Comparison of ENCODE assay signal across 12 mouse cellular contexts in genomic region chr17:83178483-83179150, GRCm38 (mm10). TPM values are rescaled to one million over a fixed set of nuclear protein-coding genes. Genes with fewer than 3 reads are reported as not detected.
DNase-seq lines count a peak whose midpoint lies in the region; ATAC-seq and TF ChIP-seq lines count a peak whose summit lies in the region.
"Had no signal": no experiment of that assay in that cellular context is flagged by ENCODE, and none has a peak within 500 bp of the region (broad histone marks: within the 10 kb centered on the region; RNA-seq: fewer than 3 reads in every experiment).

No protein-coding gene starts in this region.

- no peak for TF ChIP-seq POLR2A in liver, adult 2 months (IDR thresholded peaks at IDR 0.05; ENCODE audit: extremely low read depth, insufficient read depth, low read length)
- no peak for TF ChIP-seq POLR2A in heart, adult 2 months (IDR thresholded peaks at IDR 0.05; ENCODE audit: insufficient read depth, low read depth, low read length)

- no peak overlapping the region for H3K4me2 ChIP-seq in liver, embryonic 11.5 days
- peak overlapping the region; percentile 16; the same call in 1 of the 2 replicates for H3K4me2 ChIP-seq in kidney, embryonic 16.5 days (replicated peaks; ENCODE audit: low read depth, low read length)
- H3K4me2 ChIP-seq in liver, embryonic 16.5 days (ENCODE audit: low read depth, low read length): no peak overlapping the region

- H3K4me1 ChIP-seq in liver, adult 2 months (ENCODE audit: control insufficient read depth, insufficient read depth, low read length): peaks cover 31% of the 10 kb centered on the region
- peaks cover 6% of the 10 kb centered on the region; the same call in 1 of the 2 replicates for H3K4me1 ChIP-seq in liver, embryonic 11.5 days (replicated peaks; ENCODE audit: control insufficient read depth, insufficient read depth, low read length)
- H3K4me1 ChIP-seq in kidney, embryonic 16.5 days (ENCODE audit: insufficient read depth, low read length): peaks cover 80% of the 10 kb centered on the region
- peaks cover 3% of the 10 kb centered on the region; the same call in 1 of the 2 replicates for H3K4me1 ChIP-seq in liver, embryonic 16.5 days (ENCODE audit: control insufficient read depth, low read depth, low read length)
- no peaks in the 10 kb centered on the region for H3K4me1 ChIP-seq in heart, adult 2 months (ENCODE audit: control insufficient read depth, insufficient read depth, low read length)
- H3K4me1 ChIP-seq: megakaryocyte, embryonic 14.5 days had no signal

- 25% methylated on average over 9 of the region's 9 CpGs for WGBS in liver, adult 2 months
- WGBS in liver, embryonic 11.5 days: 59% methylated on average over 9 of the region's 9 CpGs
- WGBS in kidney, embryonic 16.5 days: 24% methylated on average over 9 of the region's 9 CpGs
- 42% methylated on average over 9 of the region's 9 CpGs for WGBS in liver, embryonic 16.5 days (ENCODE audit: insufficient replicate concordance)
- WGBS in heart, adult 2 months: 86% methylated on average over 9 of the region's 9 CpGs

- peak overlapping the region; percentile 55 for H3K27ac ChIP-seq in liver, adult 2 months (replicated peaks; ENCODE audit: insufficient read depth, low read depth, low read length)
- H3K27ac ChIP-seq in liver, embryonic 11.5 days (ENCODE audit: low read depth, low read length): no peak overlapping the region
- H3K27ac ChIP-seq in kidney, embryonic 16.5 days (ENCODE audit: low read length): peak overlapping the region; percentile 58
- H3K27ac ChIP-seq in liver, embryonic 16.5 days (ENCODE audit: low read length): no peak overlapping the region
- no peak overlapping the region for H3K27ac ChIP-seq in heart, adult 2 months

- TF ChIP-seq CTCF in liver, adult 2 months (IDR thresholded peaks at IDR 0.05; ENCODE audit: low read depth, low read length): no peak
- TF ChIP-seq CTCF in heart, adult 2 months (IDR thresholded peaks at IDR 0.05): no peak

- no peak overlapping the region for H3K4me3 ChIP-seq in liver, adult 2 months (ENCODE audit: insufficient read depth, low read depth, low read length)
- no peak overlapping the region for H3K4me3 ChIP-seq in liver, embryonic 11.5 days (ENCODE audit: low read depth, low read length)
- H3K4me3 ChIP-seq in kidney, embryonic 16.5 days (ENCODE audit: low read length): no peak overlapping the region
- H3K4me3 ChIP-seq in liver, embryonic 16.5 days (ENCODE audit: low read depth, low read length): no peak overlapping the region
- H3K4me3 ChIP-seq in heart, adult 2 months: no peak overlapping the region
- H3K4me3 ChIP-seq: megakaryocyte, embryonic 14.5 days had no signal

- no peak for TF ChIP-seq EP300 in heart, adult 2 months (IDR thresholded peaks at IDR 0.05; ENCODE audit: insufficient read depth, low read depth, low read length)

- ATAC-seq in liver, embryonic 11.5 days (replicated peaks; ENCODE audit: low FRiP score): no peak
- ATAC-seq in kidney, embryonic 16.5 days (ENCODE audit: low FRiP score, low TSS enrichment): peak; percentile 73
- peak; percentile 68; the same call in 1 of the 2 replicates for ATAC-seq in liver, embryonic 16.5 days (ENCODE audit: low read depth)
- ATAC-seq in inflammation-experienced regulatory T-cells, adult 6 months: no peak

- no peaks in the 10 kb centered on the region for H3K79me2 ChIP-seq in liver, adult 2 months (ENCODE audit: control insufficient read depth, insufficient read depth, low read length)
- H3K79me2 ChIP-seq in heart, adult 2 months (replicated peaks; ENCODE audit: control insufficient read depth, insufficient read depth, low read length): no peaks in the 10 kb centered on the region

- H3K36me3 ChIP-seq in liver, adult 2 months (ENCODE audit: control insufficient read depth, insufficient read depth, low read length): no peaks in the 10 kb centered on the region
- no peaks in the 10 kb centered on the region for H3K36me3 ChIP-seq in liver, embryonic 11.5 days (ENCODE audit: control insufficient read depth, insufficient read depth, low read length)
- no peaks in the 10 kb centered on the region for H3K36me3 ChIP-seq in kidney, embryonic 16.5 days (ENCODE audit: insufficient read depth, low read length)
- H3K36me3 ChIP-seq in liver, embryonic 16.5 days (ENCODE audit: control insufficient read depth, insufficient read depth): no peaks in the 10 kb centered on the region
- no peaks in the 10 kb centered on the region for H3K36me3 ChIP-seq in heart, adult 2 months (ENCODE audit: control insufficient read depth, insufficient read depth, low read length)

- DNase-seq in liver, adult 2 months (ENCODE audit: extremely low read depth, low read depth, low spot score): peak; percentile 92
- DNase-seq in liver, embryonic 11.5 days (ENCODE audit: low spot score): no peak
- peak; percentile 76 for DNase-seq in embryo, embryonic 10.5 days (ENCODE audit: low spot score)
- DNase-seq in cerebellum, postnatal 36 days: no peak
- no peak for DNase-seq in heart, adult 2 months
- DNase-seq: heart, postnatal 4 days; retina, postnatal 1 day; thymus, postnatal 36 days had no signal

- no peaks in the 10 kb centered on the region for H3K27me3 ChIP-seq in liver, adult 2 months (ENCODE audit: control insufficient read depth, insufficient read depth, low read length)
- H3K27me3 ChIP-seq in liver, embryonic 11.5 days (replicated peaks; ENCODE audit: control insufficient read depth, insufficient read depth, low read length): no peaks in the 10 kb centered on the region
- H3K27me3 ChIP-seq in kidney, embryonic 16.5 days (ENCODE audit: insufficient read depth, low read length): no peaks in the 10 kb centered on the region
- no peaks in the 10 kb centered on the region for H3K27me3 ChIP-seq in liver, embryonic 16.5 days (ENCODE audit: control insufficient read depth, insufficient read depth, low read depth, low read length)
- no peaks in the 10 kb centered on the region for H3K27me3 ChIP-seq in heart, adult 2 months (ENCODE audit: control insufficient read depth, insufficient read depth, low read length)

- H3K9me3 ChIP-seq in liver, embryonic 11.5 days (ENCODE audit: control insufficient read depth, low read length): no peaks in the 10 kb centered on the region
- no peaks in the 10 kb centered on the region for H3K9me3 ChIP-seq in kidney, embryonic 16.5 days (ENCODE audit: low read length)
- no peaks in the 10 kb centered on the region for H3K9me3 ChIP-seq in liver, embryonic 16.5 days (replicated peaks; ENCODE audit: control insufficient read depth, low read length)

- H3K9ac ChIP-seq in liver, adult 2 months (ENCODE audit: low read depth, low read length): no peak overlapping the region
- no peak overlapping the region for H3K9ac ChIP-seq in liver, embryonic 11.5 days (ENCODE audit: low read depth, low read length)
- 0 out of 2 replicates have a peak overlapping the region, but pooled peaks have one; percentile 15 for H3K9ac ChIP-seq in kidney, embryonic 16.5 days (replicated peaks; ENCODE audit: low read length)
- no peak overlapping the region for H3K9ac ChIP-seq in liver, embryonic 16.5 days (ENCODE audit: low read depth, low read length)
- no peak overlapping the region for H3K9ac ChIP-seq in heart, adult 2 months (ENCODE audit: low read depth, low read length)

- intact Hi-C loops in heart, adult 2 months (cut with DNase I): no loop called here

RNA-seq across cellular contexts. Expression of gene Pkdcc, which starts 36.5 kb away (rescaled TPM):
- total RNA-seq in liver, adult 2 months (2014; rRNA removed): 16.1 and 25.6 TPM in 2 replicates
- 37.2 and 60.8 TPM in 2 replicates for polyA plus RNA-seq in liver, adult 2 months (2012; rRNA removed)
- polyA plus RNA-seq in liver, embryonic 11.5 days (2014; fragmentation: Nextera tagmentation; extraction: Ambion mirVana): 14.3 and 19.4 TPM in 2 replicates
- 29.9 and 31.6 TPM in 2 replicates for polyA plus RNA-seq in kidney, embryonic 16.5 days (2015; fragmentation: Nextera tagmentation; extraction: Ambion mirVana)
- 1.7 and 2.5 TPM in 2 replicates for polyA plus RNA-seq in liver, embryonic 16.5 days (2015; fragmentation: Nextera tagmentation; extraction: Ambion mirVana)
- polyA plus RNA-seq in inflammation-experienced regulatory T-cells, adult 6 months (2017; shearing (Covaris generic)): under 1 TPM in 2 of 3 experiments, not detected in 1; 0.67 to 0.78 TPM
- total RNA-seq in heart, adult 2 months (2021): 10 to 100 TPM; 45.5 to 45.7 TPM
- 63.0 and 81.8 TPM in 2 replicates for polyA plus RNA-seq in heart, adult 2 months (2012; rRNA removed)

Comparison
In these comparisons a context has a peak if more than half of its experiments do, and no peak if none do; other contexts are left out.
1. DNase-seq: peak in liver, adult 2 months (single experiment) and embryo, embryonic 10.5 days (single experiment); none in liver, embryonic 11.5 days (single experiment), cerebellum, postnatal 36 days (0 of 2) and heart, adult 2 months (0 of 2).
2. H3K27ac ChIP-seq: peak in liver, adult 2 months (single experiment) and kidney, embryonic 16.5 days (single experiment); none in liver, embryonic 11.5 days (single experiment), liver, embryonic 16.5 days (single experiment) and heart, adult 2 months (single experiment).
3. ATAC-seq: peak in kidney, embryonic 16.5 days (single experiment) and liver, embryonic 16.5 days (single experiment); none in liver, embryonic 11.5 days (single experiment) and inflammation-experienced regulatory T-cells, adult 6 months (single experiment).